Mouse (Mus musculus) CD4-positive, CD25-positive, alpha-beta regulatory T cell, adult 2 months (primary cell): ENCODE results near the gene Ppm1g.

Source experiments
- DNase-seq: peaks from one replicate; pipeline ENCODE4 v3.0.0-alpha.2; 2012; ENCODE audit warnings: low read depth, low spot score

Ppm1g gene

DNA sequence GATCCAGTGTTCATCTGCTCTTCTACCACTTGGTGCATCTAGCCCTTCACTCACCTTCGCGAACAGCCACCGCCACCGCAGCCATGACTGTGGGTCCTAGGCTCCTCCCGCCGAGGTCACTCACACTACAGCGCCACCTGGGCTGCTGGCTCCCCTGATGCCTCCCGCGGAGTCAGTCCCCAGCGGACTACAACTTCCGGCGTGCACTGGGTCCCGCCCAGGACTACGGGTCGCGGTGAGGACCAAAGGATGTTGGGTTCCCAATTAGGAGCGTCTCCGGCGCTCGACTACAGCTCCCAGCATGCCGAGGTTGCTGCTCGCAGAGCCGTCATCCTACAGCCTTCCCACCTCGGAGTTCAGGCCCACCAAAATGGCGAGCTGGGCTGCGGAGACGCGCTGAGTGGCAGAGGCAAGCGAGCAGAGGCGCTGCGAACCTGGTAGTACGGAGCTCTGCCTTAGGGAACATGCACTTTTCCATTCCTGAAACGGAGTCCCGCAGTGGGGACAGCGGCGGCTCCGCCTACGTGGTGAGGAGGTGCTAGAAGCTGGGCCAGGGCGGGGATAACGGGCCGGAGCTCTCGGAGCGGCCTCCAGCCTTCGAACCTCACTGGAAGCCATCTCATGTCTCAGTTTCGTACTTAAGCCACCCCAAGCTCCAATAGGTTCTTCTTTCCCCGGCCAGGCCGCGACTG, 27.4 kb downstream of the Ppm1g start, which contains the start of the genes Snx17 and Eif2b4:
TSS of gene Snx17 (plus strand) at position 289 of the 692 bp plus-strand sequence.
TSS of gene Eif2b4 (minus strand) at position 492 of the 692 bp plus-strand sequence.
- peak; percentile 99 for DNase-seq

DNA sequence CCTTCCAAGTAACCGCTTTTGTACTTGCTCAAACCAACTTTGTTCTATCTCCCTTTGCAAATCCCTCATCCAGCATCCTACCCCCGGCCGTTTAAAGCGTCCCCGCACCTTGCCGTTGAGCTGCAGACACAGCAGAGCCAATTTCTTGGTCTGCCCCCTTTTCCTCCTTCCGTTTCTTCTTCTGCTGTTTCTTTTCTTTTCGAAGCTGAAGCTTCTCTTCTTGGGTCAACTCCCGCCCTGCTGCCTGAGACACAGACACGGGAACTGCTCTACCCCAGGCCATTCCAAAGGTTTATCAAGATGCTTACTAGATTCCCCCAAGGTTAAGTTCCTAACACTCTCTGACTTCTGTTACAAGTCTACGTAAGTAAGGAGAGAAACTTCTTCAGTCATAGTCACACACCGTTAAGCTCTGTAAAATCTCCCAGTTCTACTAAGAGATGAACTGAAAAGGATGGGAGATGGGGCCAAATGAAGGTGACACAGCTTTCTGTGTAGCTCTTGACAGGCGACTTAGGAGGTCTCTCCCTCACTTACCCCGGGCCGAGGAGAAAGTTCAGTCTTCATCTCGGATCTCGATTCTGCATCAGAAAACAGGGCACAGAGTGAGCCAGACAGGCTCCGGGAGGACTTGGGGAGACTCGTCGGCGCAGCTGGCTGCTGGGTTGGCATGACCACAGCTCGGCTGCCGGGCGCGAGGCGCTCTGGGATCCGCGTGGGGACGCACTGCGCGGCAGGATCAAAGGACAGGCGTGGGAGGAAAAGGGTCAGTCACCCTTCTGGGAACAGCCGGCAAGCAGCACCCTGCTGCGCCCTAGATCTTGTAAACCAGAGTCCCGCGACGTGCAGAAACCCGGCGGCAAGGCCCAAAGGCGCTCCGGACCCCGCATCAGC, 28.2 kb downstream of the Ppm1g start:
- DNase-seq: no peak

DNA sequence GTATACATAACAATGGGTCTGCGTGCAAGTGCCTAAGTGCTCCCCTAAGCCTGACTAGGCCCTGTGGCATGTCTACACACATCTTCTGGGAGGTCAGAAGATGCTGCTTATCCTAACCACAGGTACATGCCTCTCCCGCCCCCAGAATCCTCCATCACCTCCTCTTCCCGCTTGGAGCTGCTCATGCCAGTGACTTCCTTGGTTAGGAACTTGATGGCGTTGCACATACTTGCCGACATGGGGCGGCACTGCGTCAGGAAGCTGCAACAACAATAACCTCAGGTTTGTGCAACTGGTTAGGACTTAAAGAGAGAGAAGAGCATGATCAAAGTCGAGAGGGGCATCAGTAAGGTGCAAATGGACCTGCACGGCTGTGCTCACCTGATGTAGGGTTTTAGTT, 30.3 kb downstream of the Ppm1g start:
- DNase-seq: no peak

DNA sequence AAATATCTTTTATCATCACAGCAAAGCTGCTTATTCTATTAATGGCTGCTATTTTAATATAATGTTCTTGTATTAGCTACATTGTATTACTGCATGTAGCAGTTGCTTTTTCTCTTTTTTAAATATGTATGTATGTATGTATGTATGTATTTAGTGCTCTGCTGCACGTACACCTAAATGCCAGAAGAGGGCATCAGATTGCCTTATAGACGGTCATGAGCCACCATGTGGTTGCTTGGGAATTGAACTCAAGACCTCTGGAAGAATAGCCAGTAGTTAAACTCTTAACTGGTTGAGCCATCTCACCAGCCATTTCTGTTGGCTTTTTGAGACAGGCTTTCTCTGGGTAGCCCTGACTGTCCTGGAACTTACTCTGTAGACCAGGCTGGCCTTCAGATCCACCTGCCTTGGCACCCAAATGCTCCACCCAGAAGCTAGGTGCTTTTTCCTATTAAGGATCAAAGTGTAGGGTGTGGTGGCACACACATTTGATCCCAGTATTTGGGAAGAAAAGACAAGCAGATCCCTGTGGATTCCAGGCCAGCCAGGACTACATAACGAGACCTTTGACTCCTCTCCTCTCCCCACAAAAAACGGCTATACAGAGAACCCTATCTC, 32.2 kb downstream of the Ppm1g start:
- DNase-seq: peak; percentile 62

DNA sequence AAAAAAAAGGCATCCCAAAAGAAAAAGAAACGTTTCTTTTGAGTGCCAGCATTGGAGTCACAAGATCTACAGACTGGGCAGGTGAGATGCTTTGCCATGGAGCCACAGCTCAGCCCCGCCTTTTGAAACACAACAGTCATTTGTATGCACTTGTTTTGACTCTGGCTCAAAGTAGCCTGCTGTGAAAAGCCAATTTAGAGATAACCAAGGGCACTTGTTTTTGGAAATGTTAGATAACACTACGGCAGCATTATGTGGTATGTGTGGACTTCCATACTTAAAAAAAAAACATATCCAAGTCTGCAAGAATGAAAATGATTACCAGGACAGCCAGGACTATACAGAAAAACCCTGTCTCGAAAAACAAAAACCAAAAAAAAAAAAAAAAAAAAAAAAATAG, 36.8 kb downstream of the Ppm1g start:
- DNase-seq: no peak

DNA sequence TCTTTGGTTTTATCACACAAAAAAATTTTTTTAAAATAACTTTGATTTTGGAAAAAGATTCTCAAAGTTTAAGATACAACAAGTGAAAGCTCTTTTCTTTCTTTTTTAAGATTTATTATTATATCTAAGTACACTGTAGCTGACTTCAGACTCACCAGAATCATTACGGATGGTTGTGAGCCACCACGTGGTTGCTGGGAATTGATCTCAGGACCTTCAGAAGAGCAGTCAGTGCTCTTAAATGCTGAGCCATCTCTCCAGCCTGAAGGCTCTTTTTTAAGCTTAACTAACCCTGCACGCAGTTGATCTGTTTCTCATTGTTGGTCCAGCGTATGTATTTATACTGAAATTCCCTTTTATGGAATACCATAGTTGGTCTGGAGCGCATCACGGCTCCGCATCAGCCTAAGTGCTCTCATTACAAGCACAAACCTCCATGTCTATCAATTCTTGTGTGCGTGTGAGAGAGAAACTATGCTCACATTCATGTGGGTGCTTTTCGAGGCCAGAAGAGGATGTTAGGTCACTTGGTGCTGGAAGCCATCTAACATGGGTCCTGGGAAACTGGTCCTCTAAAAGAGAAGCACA, 39.2 kb downstream of the Ppm1g start:
- DNase-seq: no peak

DNA sequence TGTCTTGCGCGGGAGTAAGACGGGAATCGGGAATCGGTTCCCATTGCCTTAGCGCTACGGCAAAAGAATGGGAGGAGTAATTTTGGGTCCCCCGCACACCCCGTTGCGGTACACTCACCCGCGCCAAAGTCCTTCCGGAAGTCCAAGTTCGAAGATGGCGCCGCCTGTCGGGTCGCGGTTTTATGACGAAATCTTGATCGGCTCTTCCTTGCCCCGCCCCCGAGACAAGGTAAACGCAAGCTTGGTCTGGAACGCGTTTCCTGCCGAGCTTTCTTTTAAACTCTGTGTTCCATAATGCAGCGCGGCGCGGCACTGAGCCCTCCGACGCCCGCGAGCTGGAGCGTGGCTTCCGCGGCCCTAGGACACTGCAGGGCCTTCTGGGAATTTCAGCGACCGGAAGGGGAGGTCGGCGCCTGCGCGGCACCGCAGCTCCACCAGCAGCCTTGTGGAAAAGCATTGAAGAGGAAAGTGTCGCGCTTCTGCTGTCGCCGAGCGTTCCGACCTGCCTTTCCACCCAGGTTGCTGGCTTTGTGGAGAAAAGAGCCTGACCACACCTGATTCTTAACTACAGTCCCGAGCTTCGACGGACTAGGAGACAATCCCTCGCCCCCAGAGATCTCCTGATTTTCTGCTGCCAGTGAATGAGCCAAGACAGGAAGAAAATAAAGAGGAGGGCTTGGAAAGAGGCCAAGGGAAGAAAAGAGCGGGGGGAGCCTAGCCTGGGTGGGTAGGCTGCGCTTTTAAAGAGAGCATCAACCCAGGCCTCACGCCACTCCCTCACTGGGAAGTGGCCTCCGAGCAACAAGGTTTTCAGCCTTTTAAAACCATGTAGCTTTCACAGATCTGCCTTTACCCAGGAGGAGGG, 40.5 kb downstream of the Ppm1g start, which contains the start of the genes Gm29609 and Gtf3c2:
TSS of gene Gm29609 (minus strand) at position 146 of the 865 bp plus-strand sequence.
TSS of gene Gtf3c2 (minus strand) at position 379 of the 865 bp plus-strand sequence.
- peak; percentile 98 for DNase-seq

DNA sequence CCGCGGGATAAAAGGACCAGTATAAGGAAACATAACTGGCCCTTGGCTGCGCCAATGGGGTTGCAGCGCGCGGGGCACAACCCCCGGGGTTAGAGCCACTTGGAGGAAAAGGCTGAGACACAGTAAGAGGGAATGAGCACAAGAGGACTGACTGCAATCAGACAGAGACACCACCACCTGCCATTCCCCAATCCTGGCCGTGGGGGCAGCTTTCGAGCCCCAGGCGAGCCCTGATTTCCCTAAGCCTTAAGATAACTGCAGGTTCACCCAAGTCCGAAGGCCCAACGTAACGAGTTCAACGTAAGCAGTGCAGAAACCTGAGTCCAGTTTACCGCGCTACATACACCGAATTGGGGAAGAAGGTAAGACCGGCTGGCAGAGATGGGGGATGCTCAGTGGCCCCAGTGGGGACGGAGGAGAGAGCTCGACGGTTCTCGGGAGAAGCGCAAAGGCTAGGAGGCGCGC, 41.2 kb downstream of the Ppm1g start:
- no peak for DNase-seq

DNA sequence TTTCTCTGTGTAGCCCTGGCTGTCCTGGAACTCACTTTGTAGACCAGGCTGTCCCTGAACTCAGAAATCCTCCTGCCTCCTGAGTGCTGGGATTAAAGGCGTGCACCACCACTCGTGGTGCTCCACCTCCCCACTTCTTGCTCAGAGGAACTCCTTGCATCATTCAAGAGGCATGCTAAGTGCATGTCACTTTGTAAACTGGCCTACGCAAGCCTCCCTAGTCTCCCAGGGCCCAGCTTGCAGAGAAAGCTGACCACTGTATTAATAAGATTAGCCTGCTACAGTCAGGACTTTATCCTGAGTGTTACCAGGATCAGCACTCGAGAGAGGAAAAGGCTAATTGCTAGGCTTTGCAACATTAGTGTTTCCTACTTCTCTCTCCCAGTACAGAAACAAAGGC, 51.9 kb downstream of the Ppm1g start:
- DNase-seq: no peak

DNA sequence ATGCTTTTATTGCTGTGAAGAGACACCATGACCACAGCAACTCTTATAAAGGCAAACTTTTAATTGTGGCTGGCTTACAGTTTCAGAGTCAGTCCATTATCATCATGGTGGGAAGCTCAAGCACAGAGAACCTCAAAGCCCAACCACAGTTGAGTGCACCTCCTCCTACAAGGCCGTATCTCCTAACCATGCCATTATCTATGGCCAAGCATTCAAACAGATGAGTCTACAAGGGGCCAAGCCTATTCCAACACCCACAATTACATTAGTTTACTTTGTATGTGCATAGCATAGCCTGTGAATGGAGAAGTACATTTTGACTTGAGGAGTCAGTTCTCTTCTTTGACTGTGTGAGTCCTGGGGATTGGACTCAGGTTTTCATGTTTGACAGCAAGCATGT, 55.6 kb downstream of the Ppm1g start:
- DNase-seq: no peak

DNA sequence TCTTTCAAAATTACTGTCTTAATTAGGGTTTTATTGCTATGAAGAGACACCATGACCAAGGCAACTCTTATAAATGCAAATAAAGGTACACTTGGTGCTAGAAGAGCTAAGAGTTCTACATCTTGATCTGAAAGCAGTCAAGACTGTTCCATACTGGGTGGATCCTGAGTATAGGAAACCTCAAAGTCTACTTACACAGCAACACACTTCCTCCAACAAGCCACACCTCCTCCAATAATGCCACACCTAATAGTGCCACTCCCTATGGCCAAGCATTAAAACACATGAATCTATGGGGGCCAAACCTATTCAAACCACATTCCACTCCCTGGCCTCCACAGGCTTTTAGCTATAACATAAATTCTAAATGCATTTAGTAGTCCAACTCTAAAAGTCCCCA, 58.0 kb downstream of the Ppm1g start:
- DNase-seq: no peak

DNA sequence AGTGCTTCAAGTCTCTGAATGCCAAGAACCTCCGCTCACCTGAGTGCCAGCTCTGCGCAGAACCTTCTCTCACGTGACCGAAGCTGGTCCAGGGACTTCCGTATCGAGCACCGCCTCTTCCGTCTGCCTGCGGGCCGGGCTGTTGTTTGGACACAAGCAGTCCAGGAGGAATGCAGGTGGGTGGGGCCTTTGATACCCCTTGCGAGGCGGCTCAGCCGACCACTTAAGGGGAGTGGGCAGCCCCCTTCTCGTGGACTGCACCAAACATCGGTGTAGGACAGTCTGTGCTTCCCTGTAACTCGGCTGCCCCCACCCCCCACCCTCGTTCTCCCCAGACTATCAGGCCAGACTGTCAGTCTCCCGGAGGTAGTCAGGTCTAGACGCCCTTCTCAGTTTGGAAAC, 66.3 kb downstream of the Ppm1g start, which contains the start of gene Mpv17:
TSS of gene Mpv17 (minus strand) at position 100 of the 402 bp plus-strand sequence.
- DNase-seq: peak; percentile 82

DNA sequence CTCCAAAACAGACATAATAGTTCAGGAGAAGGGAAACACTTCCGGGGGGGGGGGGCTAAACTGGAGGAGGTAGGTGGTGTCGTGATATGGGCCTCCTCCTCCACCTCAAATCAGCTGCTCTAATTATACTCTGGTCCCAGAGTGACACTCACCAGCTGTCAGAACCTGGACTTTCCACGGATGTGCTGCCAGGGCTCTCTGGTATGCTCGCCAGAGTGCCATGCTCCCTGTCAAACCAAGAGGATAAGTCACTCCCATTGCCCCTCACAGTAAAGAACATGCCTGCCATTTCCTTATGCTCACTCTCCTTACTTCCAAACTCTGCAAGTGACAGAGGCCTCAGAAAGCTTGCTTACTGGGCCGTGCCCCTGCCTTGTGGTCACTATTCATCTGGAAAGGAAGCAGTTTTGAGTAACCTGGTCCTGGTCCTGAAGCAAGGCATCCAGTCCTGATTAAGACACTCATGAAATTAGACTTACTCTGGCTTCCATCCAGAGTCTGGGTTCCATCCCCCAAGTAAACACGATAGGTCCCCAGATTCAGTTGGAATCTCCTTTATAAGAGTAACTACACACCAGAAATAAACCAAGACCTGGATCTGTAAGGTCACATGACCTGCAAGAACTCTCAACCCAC, 66.9 kb downstream of the Ppm1g start:
- DNase-seq: no peak
